Mouse (Mus musculus) spleen, adult 12 weeks (tissue): ENCODE measurements around the gene Nupl1.

ENCODE experiments used
- DNase-seq: peaks from one replicate; pipeline ENCODE4 v3.0.0; 2022; ENCODE audit warnings: low spot score

The Nupl1 gene

DNA sequence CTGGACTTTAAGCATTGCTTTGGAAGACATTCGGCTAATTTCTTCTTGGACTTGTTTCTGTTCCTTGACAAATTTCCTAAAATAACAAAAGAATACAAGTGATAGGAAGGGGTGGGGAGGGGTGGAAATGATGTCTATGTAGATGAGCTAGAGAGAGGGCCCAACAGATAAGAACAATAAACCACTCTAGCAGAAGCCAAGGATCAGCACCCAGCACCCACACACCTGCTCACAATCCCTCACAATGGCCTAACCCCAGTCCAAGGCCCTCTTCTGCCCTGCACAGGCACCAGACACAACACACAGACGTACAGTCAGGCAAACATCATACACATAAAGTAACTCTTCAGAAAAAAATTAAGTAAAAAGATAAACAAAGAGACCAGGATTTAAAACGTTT, 12.7 kb downstream of the Nupl1 start:
- no peak for DNase-seq

GRCm38 (mm10) chr14:60219886-60220285, 31.3 kb downstream of the Nupl1 start:
- DNase-seq, result no peak

- no peak for DNase-seq
These were observed 33.6 kb downstream of the Nupl1 start for GRCm38 (mm10) chr14:60217616-60218015.

DNA sequence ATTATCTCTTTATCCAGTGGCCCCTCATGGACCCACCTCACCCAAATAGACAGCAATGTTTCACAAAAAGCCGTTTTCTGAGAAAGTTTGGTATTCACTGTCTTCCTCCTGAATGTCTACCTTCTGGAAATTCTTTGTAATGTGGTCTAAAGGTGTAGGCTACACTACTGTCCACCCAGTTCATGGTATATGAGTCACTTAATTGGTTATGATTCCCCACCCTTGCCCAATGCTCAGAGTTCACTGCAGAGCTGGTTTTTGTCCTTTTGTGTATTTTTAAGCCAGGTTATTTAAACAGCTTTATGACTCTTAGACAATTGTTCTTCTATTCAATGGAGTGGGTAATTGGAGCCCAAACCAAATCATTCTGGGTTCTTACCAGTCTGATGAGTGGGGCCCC, 35.1 kb downstream of the Nupl1 start:
- no peak for DNase-seq

- no peak for DNase-seq
These were observed 36.2 kb downstream of the Nupl1 start for GRCm38 (mm10) chr14:60215000-60215399.

DNA sequence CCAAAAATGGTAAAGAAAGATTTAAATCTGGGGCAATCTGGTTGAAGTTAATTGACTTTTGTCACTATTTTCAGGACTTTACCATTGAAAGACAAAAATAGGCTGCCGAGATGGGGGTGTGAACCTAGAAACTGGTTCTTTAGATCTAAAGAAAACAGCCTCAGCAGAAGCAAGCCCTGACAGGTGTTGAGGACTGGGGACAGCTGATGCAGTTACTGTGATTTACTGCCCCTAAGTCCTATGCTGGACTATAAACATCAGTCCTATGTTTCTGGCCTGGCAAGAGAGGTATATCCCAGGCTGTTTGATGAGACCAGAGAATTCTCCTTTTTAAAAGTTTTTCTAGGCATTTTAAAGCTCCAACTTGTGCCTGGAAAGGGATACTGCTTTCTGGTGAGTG, 37.2 kb downstream of the Nupl1 start:
- no peak for DNase-seq

- no peak for DNase-seq
These were observed 42.1 kb downstream of the Nupl1 start for GRCm38 (mm10) chr14:60209166-60209565.

DNA sequence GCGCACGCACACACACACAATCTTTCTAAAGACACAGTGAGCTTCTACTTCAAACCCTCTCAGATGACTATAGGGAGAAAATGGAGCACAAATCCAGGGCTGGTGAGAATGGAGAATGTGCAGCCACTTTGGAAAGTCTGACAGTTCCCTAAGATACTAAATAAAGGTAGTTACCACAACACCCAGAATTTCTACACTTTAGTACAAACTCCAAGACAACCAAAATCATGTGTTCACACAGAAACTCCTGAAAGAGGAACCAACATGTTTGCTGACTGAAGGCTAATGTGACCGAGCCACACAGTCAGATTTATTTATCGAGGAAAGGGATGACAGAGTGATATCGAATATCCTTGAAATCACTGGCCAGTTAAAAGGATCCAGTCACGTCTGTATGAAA, 46.2 kb downstream of the Nupl1 start:
- DNase-seq, result no peak

- no peak for DNase-seq
These were observed 54.3 kb downstream of the Nupl1 start, which contains the start of gene Atp8a2 for GRCm38 (mm10) chr14:60196884-60197283. Atp8a2 (minus strand) TSS chr14:60197179.

DNA sequence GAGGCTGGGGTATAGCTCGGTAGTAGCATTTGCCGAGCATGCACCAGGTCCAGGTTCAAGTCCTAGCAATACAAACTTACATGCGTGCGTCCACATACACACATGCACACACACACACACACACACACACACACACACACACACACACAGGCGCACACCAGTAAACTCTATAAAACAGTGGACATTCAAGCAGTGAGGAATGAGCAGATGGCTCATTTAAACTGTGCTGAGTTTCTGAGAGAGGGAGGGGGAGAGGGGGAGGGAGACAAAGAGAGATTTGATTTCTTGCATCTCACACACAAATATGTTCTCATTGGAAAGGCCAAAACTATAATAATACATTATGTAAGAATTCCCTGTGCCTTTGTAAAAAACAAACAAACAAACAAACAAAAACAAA, 55.2 kb downstream of the Nupl1 start:
- DNase-seq, result no peak

GRCm38 (mm10) chr14:60194606-60195005, 56.6 kb downstream of the Nupl1 start:
- DNase-seq, result no peak

DNA sequence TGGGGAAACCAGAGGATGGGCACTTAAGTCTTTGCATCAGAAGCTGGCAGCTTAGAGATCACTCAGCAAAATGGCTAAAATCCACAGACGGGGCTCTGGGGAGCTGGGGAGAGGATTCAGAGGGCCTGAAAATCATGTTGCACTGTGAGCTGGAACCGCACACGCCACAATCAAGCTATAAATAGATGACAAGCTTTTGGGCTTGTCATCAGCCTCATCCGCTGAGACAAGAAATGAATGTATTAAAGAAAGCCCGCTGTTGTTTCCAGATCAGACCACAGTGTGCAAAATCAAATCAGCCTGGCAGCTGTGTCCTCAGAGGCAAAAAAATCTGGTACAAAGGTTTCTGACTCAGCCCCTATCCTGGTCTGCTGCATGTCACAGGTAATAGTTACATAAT, 61.5 kb downstream of the Nupl1 start:
- no peak for DNase-seq

DNA sequence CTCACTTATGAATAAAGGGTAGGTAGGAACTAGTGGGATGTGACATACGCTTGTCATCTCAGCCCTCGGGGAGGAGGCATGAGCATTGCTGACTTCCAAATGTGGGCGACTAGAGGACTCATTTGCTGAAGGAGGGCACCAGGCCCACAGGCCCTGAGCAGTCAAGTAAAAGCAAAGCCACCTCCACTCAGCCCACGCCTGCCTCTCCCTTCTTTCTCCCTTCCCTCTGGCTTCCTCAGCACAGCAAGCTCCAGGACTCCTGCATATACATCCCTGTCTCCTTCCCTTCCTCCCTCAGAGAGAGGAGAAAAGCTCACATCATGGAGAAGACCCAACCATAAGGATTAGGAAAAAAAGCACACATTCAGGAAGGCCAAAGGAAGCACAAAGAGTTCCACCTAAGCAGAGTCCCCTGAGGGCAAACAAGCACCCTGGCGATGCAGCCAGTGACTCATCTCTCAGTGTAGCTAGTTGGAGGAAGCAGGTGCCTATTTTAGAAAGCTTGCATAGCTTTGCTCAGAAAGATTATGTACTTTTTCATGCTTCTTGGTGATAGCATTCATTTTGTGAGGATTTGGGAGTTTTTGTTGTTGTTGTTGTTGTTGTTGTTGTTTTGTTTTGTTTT, 62.9 kb downstream of the Nupl1 start:
- no peak for DNase-seq

- DNase-seq, result no peak
These were observed 69.9 kb downstream of the Nupl1 start for GRCm38 (mm10) chr14:60181306-60181705.

- no peak for DNase-seq
These were observed 72.7 kb downstream of the Nupl1 start for GRCm38 (mm10) chr14:60178571-60178955.

DNA sequence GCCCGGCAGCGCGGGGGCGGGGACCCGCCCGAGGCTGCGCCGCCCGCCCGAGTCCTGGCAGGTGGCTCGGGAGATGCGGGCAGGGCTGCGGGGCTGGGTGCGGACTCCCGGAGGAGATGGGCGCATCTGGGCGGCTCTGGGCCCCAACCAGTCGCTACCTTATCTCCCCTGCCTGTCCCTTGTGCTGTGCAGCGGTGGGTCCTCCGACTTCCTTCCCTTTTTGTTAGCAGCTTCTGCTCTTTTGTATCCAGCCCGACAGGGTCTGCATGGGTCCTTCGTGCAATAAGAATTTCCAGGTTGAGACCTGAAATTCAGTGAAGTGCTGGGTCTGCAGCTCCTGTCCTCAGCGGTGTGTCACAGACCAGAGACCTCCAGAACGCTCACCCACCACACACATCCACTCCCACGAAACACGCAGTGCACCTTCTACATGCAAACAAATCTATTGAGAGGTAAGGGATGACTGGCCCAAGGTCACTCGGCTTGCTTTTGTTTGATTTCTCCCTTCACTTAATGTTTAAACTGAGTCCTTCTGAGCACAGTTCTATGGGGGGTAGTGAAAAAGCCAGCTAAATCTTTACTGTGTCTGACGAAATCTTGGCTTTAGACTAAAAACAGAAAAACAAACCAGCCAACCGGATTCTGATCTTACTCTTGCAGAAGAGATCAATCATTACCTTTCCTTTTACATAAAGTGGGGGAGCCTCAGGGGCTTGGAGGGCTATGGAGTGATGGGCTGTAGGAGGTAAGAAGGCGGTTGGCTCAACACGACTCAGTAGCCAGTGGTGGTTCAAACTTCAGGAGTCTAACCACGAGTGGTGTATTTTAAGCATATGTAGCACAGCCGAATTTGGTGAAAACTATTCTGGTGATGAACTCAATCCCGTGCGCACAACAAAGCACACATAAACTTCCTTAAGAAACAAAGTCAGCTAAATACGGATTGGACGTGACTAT, 73.3 kb downstream of the Nupl1 start:
- DNase-seq, result no peak

- DNase-seq, result no peak
These were observed 74.2 kb downstream of the Nupl1 start for GRCm38 (mm10) chr14:60176891-60177613.

DNA sequence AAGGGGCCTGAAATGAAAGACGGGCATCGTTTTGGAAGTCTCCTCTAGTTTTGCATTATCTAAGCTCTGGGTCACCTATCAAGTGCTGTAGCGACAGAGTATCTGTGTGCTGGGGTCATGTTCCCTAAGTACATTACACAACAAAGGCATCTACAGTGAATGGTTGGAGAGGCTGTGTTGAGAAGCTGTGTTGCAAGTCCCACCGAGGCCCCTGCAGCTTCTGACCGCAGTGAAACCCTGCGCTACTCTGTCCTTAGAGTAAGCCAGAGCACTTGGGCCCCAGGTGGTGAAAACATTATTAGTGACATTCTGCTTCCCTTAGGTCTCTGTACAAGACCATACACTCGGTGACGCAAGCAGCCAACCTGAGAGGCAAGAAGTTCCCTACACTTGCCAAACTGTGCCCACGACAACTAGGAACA, 74.8 kb downstream of the Nupl1 start:
- no peak for DNase-seq

GRCm38 (mm10) chr14:60172286-60173055, 78.8 kb downstream of the Nupl1 start:
- no peak for DNase-seq

GRCm38 (mm10) chr14:60170845-60171610, 80.2 kb downstream of the Nupl1 start:
- no peak for DNase-seq

DNA sequence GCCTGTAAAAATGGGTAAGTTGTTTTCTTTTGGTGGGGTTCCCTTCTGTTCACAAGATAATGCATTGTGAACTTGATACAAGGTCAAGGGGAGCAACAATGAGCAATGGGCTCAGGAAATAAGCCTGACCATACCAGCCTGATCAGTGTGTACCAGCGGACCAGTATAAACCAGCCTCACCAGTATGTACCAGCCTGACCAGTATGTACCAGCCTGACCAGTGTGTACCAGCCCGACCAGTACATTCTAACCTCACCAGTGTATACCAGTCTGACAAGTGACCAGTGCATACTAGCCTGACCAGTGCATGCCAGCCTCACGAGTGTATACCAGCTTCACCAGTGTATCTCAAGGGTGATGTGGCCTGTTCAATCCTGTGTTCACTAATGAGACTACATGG, 87.9 kb downstream of the Nupl1 start:
- DNase-seq, result no peak
